Mouse (Mus musculus): ENCODE measurements around the gene Zfp423.

Zfp423 gene

DNA sequence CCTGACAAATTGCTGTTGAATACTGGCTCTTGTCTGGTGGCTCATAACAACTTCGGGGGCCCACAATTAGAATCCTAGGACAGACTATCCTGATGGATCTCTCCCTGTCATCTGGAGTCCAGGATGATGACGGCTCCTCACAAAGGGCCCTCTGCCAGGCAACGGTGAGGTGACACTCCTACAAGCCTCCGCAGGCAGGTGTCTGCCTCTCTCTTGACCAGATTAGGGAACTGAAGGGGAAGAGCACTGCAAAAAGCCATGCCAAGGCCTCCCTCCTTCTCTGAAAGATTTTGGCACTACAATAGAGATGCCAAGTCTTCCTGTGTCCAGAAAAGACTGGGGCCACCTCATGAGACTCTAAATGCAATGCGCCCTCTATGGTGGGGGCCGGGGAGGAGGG is 7.1 kb downstream of the Zfp423 start:
- no peak for DNase-seq (ENCODE audit: low read depth, low spot score)

DNA sequence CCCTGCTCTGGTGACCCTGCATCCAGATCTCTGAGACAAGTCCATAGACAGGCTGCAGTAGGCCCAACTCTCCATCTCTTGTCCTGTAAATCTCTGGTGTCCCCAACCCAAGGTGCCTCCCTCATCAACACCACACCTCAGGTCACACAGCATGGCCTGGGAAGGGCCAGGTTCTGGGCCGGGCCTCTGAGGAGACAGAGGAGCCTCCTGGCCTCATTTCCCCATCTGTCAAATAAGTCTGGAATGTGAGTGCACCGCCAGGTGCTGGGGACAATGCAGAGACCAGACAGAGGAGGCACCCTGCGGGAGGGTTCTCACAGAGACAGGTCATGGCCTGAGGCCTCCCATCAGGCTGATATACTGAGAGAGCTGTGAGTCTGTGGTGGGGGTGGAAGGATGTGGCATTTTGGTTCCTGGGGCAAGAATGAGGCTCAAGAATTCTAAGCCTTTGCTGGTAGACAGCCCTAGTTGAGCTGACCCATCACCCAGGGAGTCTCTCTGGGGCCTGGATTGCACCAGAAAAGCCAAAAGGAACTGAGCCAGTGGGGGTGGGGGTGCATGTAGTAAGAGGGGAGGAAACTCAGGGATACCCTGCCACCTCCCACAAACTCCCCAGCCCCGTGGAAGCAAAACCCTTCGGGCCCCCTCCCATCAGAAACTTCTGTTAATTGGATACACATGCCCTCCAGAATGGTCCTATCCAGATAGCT is 15.0 kb downstream of the Zfp423 start:
- no peak for DNase-seq (ENCODE audit: low read depth, low spot score)

DNA sequence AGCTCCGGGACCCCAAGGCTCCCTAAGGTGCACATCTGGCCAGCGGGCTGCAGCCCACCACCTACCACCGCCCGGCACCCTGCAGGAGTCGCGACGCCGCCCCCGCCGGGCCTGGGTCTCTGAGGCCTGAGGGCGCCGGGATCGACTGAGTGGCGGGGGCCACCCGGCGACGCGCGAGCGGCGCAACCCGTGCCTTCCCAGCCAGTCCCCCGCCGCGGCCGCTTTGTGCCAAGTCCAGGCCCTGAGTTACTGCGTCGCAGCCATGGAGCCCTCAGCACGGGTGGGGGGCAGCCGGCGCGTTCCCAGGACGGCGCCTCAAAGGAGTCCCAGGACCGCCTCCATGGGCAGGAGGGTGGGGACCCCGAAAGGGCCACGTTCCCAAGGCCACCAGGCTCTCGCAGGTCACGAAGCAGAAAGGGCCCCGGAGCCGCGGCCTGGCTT is 15.7 kb downstream of the Zfp423 start:
- no peak for DNase-seq (ENCODE audit: low read depth, low spot score)

DNA sequence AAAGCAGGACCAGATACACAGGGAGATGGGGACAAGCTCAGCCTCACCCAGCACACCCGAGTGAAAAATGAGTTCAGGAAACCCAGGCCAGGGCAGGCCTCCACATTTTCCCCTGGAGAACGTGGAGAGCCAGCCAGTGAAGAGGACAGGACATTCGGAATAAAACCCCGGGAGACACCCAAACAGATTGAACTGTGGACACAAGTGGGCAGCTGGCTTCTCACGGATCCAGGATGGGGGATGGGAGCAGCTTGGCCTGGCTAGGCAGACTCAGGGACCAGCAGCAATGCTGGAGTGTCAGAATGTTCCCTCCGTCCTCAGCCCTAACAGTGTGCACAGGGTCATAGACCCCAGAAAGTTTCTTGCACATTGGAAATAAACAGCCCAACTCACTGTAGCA is 18.7 kb downstream of the Zfp423 start:
- no peak for DNase-seq (ENCODE audit: low read depth, low spot score)

DNA sequence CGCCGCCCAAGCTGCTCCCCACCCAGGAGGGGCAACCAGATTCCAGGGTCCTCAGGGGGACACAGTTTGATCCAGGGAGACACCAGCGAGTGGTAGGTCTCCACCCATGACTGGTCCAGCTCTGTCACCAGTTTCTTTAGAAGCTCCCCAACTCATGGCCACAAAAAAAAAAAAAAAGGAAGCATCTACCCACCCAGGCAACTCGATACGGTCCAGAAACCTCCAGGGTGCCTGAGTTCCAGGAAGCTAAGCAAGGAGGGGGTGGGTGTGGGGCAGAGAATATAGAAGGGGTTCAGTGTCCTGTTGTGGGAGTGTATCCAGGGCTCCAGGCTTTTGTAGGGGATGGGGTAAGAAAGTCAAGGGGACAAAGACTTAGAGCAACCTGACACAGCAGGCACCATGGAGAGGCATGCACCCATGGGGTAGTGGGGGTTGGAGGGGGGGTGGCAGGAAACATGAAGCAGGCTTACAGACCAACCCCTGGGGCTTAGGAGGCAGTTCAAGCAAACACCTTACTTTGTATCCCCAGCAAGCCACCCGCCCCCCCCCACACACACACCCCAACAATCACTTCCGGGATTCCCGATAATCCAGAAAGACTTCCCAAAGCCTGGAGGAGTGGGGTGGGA is 20.0 kb downstream of the Zfp423 start:
- no peak for DNase-seq (ENCODE audit: low read depth, low spot score)

DNA sequence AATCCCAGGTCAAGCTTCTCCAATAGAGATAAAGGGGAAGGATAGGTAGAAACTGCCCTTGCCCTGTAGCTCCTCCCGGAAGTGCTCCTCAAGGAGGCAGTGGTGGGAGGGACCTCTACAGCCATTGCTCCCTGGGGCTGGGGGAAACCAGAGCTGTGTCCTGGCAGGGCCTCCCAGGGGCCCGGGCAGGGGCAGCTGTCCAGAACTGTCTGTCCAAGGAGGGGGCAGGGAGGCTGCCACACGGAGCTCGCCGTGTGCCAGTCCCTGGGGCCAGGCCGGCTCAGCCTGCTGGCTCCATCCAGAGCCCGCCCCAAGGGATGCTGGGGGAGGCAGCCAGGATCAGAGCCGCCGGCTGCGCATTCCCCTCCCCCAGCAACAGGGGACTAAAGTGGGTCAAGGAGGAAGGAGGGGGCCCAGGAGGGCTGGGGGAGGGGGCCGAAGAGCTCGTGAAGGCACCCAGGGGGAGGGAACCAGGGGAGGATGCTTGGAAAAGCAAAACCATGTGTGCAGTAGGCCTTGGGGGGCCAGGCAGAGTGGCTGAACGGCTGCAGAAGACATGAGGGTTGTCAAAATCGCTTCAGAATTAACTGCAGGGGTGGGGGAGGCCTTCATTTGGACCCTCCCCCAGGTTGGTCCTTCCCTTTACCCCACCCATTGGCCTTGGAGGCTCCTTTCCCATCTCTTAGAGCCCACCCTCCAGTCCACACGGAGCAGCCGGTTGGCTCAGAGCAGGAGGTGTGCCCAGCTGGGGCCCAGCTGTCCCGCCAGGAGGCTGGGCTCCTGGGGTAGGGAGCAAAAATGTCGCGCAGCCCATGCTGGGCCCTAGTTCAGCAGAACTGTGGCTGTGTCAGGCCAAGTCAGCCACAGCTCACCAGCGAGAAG is 20.8 kb downstream of the Zfp423 start:
- DNase-seq (ENCODE audit: low read depth, low spot score) = no peak

DNA sequence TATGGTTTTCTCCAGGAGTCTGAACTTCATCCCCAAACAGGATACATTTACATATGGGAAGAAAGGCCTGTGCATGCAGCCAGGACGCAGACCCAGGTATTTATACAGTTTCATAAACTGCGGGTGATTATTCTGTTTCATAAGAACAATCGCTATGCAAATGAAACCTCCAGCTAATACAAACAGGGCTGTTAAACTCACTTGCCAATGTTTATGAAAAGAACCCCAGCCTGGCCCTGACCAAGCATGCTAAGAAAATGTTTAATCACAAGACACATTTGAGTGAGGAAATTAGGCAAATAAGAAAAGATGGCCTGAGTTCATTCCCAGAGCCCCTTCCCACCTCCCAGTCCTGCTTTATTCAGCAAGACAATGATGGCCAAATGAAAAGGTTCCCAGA is 22.2 kb downstream of the Zfp423 start:
- no peak for DNase-seq (ENCODE audit: low read depth, low spot score)

DNA sequence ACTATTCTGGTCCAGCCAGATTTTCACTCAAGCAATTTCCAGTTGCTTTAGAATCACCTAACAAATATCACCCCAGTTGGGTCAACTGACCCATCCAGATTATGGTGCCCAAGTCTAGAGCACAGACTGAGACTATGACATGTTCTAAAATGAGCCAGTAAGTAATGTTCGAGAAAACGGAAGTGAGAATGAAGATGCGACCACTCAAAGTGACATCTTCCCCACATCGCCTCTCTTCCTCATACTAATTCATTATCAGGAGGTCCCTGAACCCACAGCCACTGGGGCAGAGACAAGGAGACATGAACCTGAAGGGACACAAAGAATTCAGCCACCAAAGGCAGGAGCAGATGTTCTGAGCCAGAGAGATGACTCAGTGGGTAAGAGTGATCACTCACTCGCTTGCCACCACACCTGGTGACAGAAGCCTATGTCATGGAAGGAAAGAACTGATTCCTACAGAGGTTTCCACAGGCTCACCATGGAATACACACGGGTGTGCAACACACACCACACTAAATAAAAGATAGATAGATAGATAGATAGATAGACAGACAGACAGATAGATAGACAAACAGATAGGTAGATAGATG is 24.2 kb downstream of the Zfp423 start:
- DNase-seq (ENCODE audit: low read depth, low spot score) = no peak

DNA sequence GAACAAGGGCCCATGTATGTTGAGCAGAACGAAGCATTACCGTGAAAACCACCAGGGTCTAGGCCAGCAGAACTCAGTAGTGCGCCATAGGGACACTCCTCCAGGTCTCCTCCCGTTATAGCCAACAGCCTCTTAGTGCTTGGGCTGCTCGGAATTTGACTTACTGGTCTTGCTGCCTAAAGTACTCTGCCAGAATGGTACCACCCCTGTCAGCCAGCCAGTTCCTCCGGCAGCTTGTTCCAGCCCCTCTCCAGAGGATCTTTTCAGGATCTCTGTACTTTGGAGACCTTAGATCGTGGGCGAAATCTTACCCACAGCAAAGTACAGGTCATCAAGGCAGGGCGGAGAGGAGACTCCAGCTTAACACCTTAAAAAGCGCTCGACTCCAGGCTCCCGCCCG is 25.2 kb downstream of the Zfp423 start:
- no peak for DNase-seq (ENCODE audit: low read depth, low spot score)

DNA sequence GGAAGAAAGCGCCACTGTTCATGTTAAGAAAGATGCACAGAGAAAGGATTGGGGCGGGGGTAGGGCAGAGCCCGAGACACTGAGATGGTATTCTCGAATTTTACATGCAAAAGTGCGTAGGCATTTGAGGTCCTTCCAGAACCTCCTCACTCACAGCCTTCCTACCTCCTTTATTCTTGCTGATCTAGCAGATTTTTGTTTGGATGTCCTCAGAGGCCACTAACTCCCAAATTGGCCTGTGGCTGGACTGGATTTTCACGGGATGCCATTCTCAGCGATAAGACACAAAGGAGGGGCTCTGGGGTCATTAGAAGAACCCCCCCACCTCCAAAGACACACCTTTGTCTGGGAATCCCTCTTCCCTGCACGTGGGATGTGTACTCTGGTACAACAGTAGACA is 25.6 kb downstream of the Zfp423 start:
- DNase-seq (ENCODE audit: low read depth, low spot score) = no peak

DNA sequence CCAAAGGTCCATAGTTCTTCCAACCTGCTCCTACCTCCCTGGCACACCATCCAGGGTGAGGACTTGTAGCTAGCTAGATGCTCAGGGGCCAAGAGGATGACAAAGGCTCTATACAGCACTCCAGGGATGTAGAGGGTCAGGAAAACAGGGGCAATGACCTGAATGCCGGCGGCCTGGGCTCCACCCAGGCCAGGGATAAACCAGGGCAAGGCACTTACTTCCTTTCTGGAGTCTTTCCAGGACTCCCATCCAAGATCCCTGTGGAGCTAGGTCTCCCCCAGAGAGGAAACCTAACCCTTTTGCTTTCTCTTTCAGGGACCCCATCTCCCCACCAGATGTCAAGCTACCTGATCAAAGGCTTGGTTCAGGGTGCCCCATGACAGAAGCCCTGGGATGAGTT is 30.5 kb downstream of the Zfp423 start:
- no peak for DNase-seq (ENCODE audit: low read depth, low spot score)

DNA sequence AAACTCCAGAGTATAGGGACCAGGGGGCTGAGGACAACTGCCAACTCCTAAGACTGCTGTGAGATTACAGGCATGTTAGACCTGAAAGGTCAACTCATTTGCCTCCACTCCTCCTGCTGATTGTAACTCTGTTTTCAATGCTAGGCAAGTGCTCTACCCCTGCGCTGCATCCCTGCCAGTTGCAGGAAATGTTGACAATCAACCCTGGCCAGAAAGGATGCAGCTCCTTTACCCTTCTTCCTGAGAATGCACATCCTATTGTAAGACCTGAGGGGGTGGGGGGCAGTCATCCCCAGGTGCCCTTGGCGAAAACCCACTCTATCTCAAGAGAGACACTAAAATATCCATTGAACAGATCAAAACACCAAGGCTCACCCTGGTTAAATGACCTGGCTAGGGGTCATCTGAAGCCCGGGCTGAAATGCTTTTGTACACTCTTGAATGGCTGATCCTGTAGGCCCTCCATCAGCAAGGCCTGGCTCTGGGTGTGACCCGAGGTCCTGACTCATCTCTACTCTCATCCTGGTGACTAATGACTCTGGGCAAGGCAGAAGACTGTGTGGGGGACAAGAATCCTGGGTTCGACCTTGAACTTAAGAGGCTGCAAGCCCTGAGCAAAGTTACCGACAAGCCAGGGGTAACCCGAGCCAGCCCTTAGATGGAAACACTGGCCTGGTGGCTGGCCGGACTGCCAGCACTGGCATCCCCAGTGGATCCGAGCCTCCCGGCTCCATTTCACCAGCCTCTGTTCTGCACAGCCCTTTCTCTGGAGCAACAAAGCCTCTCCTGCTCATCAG is 32.2 kb downstream of the Zfp423 start:
- DNase-seq (ENCODE audit: low read depth, low spot score) = no peak

DNA sequence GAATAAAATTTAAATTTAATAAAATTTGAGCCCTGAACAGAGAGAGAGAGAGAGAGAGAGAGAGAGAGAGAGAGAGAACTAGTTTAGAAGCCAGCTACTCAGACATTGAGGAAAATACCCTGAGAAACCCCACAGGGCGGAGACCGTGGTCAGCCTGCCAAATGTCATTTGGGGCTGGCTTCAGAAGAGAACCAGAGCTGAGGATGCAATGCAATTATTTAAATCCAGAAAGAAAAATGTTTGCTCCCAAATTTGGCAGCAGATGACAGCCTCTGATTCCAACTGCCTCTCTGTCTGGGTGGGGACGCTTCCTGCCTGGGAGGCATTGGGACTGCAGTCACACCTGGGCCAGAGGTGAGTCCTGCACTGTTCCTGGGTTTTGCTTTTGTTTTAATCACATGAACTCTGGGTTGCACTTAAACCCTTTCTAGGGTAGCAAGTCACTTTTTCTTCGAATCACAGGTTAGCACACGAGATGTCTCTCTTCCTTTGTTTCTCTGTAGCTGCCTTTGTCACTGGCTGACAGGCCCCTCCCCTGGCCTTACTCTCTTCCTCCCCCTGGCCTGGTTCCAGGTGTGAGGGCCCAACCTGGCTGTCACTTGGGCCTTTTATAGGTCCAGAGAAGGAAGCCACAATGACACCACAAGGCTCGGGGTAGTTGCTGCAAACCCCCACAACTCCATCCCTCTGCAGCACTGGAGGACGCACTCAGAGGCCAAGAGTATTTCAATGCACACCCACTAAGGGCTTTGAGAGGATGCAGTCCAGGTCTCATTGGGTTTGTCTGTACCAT is 33.1 kb downstream of the Zfp423 start:
- no peak for DNase-seq (ENCODE audit: low read depth, low spot score)

DNA sequence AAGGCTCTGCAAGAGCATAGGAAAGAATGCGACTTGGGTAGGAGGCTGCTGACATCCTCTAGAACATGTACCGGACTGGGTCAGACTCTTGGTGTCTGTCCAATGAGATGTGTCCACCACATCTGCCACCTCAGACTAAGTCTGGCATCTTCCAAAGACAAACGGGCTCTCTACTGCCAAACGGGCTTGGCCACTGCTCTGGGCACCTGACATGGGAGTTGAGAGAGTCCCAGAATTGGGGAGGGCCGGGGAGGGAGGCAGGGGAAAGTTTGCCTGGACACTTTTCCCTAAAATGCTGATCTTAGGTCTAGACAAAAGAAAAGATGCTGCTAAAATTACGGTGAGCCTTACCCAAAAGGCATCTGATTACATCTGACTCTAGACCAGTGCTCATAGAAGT is 36.5 kb downstream of the Zfp423 start:
- no peak for DNase-seq (ENCODE audit: low read depth, low spot score)

DNA sequence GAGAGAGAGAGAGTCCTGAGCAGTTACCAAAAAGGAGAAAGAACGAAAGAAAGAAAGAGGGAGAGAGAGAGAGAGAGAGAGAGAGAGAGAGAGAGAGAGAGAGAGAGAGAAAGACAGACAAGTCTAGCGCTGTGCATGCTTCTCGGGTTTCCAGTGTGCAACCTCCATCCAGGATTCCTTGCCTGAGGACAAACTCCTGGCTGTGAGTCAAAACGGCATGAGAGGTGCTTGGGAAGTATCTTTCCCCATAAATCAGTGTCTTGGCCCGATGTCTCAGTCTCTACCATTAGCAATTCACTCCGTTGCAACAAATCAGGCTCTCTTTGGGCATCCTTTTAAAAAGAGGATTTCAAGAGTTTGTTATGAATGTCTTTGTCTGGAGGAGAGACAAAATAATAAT is 36.9 kb downstream of the Zfp423 start:
- no peak for DNase-seq (ENCODE audit: low read depth, low spot score)

DNA sequence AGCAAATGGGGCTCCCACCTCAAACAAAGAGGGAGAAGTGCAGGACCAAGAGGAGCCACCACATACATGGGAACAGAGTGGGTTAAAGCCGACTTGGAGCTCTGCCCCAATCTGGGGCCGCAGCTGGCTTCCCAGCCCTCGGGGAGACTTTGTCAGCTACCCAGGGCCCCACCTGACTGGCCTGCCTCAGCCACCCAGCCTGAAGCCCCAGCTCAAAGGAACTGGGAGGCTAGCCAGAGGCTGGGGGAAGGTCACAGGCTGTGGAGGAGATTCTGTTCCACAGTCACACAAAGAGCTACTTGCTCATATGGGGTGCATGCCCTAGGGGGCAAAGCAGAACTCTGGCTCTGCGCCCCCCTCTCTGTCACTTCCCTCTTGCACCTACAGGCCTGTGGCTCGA is 41.4 kb downstream of the Zfp423 start:
- no peak for DNase-seq (ENCODE audit: low read depth, low spot score)

DNA sequence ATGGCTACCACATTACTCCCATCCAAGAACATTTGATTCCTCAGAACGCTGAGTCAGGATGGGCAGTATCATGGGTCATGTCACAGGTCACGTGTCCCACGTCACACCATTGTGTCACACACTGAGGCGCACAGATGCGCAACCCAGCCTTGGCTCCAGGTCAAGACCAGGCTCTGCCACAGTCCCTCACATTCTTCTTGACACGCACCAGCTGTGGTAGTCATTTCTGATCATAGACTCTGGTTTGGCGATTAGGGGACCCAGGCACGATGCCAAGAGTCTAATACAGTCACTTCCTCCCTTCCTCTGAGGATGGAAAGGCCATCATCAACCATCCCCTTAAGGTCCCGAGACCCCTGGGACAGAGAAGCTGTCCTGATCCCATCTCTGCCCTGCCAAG is 43.6 kb downstream of the Zfp423 start:
- DNase-seq (ENCODE audit: low read depth, low spot score) = no peak

DNA sequence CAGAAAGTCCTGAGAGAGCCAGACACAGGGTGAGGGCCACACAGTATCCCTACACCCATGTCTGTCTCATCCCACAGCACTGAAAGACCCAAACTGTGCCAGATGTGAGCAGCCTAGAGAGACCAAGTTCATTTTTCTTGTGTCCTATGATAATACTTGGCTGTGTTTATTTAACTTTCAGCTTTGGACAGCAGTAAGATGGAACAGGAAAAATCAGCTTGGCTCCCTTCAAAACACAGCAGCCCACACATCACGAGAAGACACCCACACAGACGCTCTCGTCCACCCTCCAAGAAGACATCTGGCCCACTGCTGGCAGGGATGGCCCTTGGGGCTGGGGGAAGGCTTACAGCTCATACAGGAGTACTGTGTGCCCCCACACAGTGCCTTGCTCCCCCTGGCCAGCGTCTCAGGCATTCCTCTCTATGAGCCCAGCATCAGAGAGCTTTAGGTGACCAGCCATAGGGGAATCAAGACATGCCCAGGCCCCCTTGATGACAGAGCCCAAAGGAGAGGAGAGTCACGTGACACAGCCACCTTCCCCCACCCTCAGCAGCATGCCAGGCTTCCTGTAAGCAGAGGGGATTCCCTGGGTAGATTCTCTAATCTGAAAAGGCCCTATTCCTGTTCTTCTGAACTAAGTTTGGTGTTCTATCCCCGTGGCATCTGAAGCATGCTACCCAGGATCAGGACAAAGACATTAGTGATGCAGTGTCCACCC is 45.0 kb downstream of the Zfp423 start:
- DNase-seq (ENCODE audit: low read depth, low spot score) = no peak

DNA sequence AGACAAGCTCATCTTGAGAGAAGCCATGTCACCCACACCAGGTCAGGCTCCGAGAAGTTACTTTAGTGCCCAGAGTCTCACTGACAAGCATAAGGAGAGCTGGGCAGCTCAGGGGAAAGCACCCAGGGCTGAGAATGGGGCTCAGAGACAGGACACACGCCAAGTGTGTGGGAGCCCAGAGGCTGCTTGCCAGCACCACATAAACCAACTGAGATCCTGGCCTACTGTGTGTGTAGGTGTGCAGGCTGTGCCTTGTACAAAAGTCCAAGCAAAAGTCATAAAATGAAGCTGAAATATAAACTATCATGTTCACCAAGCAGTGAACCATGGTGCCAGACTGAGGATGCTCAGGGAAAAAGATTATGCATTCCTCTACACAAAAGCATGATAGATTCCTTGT is 50.5 kb downstream of the Zfp423 start:
- DNase-seq (ENCODE audit: low read depth, low spot score) = no peak

DNA sequence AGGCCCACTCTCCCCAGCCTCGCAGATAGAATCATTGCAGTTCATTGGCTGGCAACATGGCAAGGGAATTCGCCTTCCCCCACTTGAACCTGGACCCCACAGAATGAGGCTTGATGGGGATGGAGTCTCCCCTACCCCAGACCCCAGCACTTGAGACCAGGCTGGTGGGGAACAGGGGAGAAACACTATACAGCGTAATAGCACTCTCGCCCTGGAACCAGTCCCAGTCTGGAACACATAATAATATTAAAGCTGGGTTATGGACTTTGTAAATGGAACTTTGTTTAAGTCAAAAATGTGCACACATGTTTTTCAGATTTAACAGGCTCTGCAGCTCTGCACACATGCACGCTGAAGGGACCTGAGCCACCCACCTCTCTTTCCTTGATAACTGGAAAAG is 54.0 kb downstream of the Zfp423 start:
- DNase-seq (ENCODE audit: low read depth, low spot score) = no peak
